Comparison of ENCODE assay signal across 19 mouse cellular contexts in the genomic region with DNA sequence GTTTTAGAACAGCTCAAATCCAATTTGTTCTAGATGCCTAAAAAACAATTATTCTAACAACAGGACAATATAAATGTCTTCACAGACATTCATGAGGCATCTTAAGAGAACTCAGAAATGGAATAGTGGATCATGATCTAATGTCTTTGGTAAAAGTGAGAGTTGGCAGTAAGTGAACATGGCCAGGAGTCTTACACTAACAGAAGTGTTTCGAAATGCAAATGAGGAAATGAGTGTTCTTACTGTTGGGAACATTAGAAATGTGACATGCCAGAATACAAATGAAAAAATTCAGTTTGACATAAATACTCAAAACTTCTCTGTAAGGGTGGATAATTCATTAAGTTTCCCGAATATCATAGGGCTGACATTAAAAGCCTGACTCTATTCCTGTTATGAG.
DNase-seq lines count a peak whose midpoint lies in the region; ATAC-seq and TF ChIP-seq lines count a peak whose summit lies in the region.
"Had no signal": no experiment of that assay in that cellular context is flagged by ENCODE, and none has a peak within 500 bp of the region (broad histone marks: within the 10 kb centered on the region; RNA-seq: fewer than 3 reads in every experiment).

No protein-coding gene starts in this region.

- H3K4me3 ChIP-seq in lung, embryonic 14.5 days (ENCODE audit: low read depth, low read length), result no peak overlapping the region
- H3K4me3 ChIP-seq in midbrain, embryonic 11.5 days (ENCODE audit: low read depth, low read length), result no peak overlapping the region
- no peak overlapping the region for H3K4me3 ChIP-seq in midbrain, embryonic 15.5 days
- H3K4me3 ChIP-seq: embryonic facial prominence, embryonic 10.5 days; embryonic facial prominence, embryonic 12.5 days; forebrain, embryonic 13.5 days; forebrain, embryonic 15.5 days had no signal

- ATAC-seq in lung, embryonic 14.5 days (ENCODE audit: insufficient read depth), result no peak
- ATAC-seq in midbrain, embryonic 11.5 days (ENCODE audit: low FRiP score), result no peak
- no peak for ATAC-seq in midbrain, embryonic 15.5 days (replicated peaks)
- peak; percentile 55 for ATAC-seq in megakaryocyte progenitor cell, adult 5-6 weeks (replicated peaks; ENCODE audit: poor library complexity)
- ATAC-seq: forebrain, embryonic 13.5 days; forebrain, embryonic 15.5 days; forebrain, postnatal 0 days had no signal

- H3K27ac ChIP-seq in lung, embryonic 14.5 days (ENCODE audit: low read depth), result no peak overlapping the region
- no peak overlapping the region for H3K27ac ChIP-seq in midbrain, embryonic 11.5 days (ENCODE audit: low read depth, low read length)
- no peak overlapping the region for H3K27ac ChIP-seq in midbrain, embryonic 15.5 days
- H3K27ac ChIP-seq: embryonic facial prominence, embryonic 10.5 days; embryonic facial prominence, embryonic 12.5 days; forebrain, embryonic 13.5 days; forebrain, embryonic 15.5 days had no signal

- H3K4me1 ChIP-seq in lung, embryonic 14.5 days (ENCODE audit: insufficient read depth), result no peaks in the 10 kb centered on the region
- no peaks in the 10 kb centered on the region for H3K4me1 ChIP-seq in midbrain, embryonic 11.5 days (ENCODE audit: control insufficient read depth, insufficient read depth, low read length)
- no peaks in the 10 kb centered on the region for H3K4me1 ChIP-seq in midbrain, embryonic 15.5 days
- H3K4me1 ChIP-seq: embryonic facial prominence, embryonic 10.5 days; embryonic facial prominence, embryonic 12.5 days; forebrain, embryonic 13.5 days; forebrain, embryonic 15.5 days had no signal

- no peaks in the 10 kb centered on the region for H3K27me3 ChIP-seq in lung, embryonic 14.5 days (ENCODE audit: insufficient read depth, low read length)
- no peaks in the 10 kb centered on the region for H3K27me3 ChIP-seq in midbrain, embryonic 11.5 days (ENCODE audit: control insufficient read depth, insufficient read depth, low read length)
- no peaks in the 10 kb centered on the region for H3K27me3 ChIP-seq in midbrain, embryonic 15.5 days (replicated peaks)
- H3K27me3 ChIP-seq: embryonic facial prominence, embryonic 12.5 days; forebrain, embryonic 13.5 days; forebrain, embryonic 15.5 days had no signal

- DNase-seq in lung, embryonic 14.5 days, result peak; percentile 12
- no peak for DNase-seq in lung, postnatal 25 days (ENCODE audit: low spot score)
- peak; percentile 79 for DNase-seq in midbrain, embryonic 11.5 days (ENCODE audit: low spot score, missing footprints)
- no peak for DNase-seq in retina, embryonic 14.5 days (ENCODE audit: low spot score)
- DNase-seq: adrenal gland, adult 8-10 months; adrenal gland, postnatal 14 days; adrenal gland, postnatal 36 days; cerebellum, adult 11-12 months; cerebellum, adult 2 months; cerebellum, adult 9-10 months; cerebellum, postnatal 10 days; cerebellum, postnatal 25 days; forebrain, postnatal 0 days had no signal

- 77% methylated on average over 2 of the region's 2 CpGs for WGBS in lung, embryonic 14.5 days
- WGBS in midbrain, embryonic 11.5 days, result 93% methylated on average over 2 of the region's 2 CpGs
- WGBS in midbrain, embryonic 15.5 days, result 94% methylated on average over 2 of the region's 2 CpGs

- H3K4me2 ChIP-seq in lung, embryonic 14.5 days, result no peak overlapping the region
- H3K4me2 ChIP-seq in midbrain, embryonic 11.5 days, result no peak overlapping the region
- no peak overlapping the region for H3K4me2 ChIP-seq in midbrain, embryonic 15.5 days
- H3K4me2 ChIP-seq: embryonic facial prominence, embryonic 12.5 days; forebrain, embryonic 13.5 days; forebrain, embryonic 15.5 days had no signal

- H3K9ac ChIP-seq in lung, embryonic 14.5 days, result no peak overlapping the region
- no peak overlapping the region for H3K9ac ChIP-seq in midbrain, embryonic 11.5 days (ENCODE audit: low read length)
- H3K9ac ChIP-seq in midbrain, embryonic 15.5 days, result no peak overlapping the region
- H3K9ac ChIP-seq: embryonic facial prominence, embryonic 12.5 days; forebrain, embryonic 13.5 days; forebrain, embryonic 15.5 days; forebrain, postnatal 0 days had no signal

- no peaks in the 10 kb centered on the region for H3K9me3 ChIP-seq in lung, embryonic 14.5 days (ENCODE audit: low read depth, low read length)
- H3K9me3 ChIP-seq in midbrain, embryonic 11.5 days (ENCODE audit: control insufficient read depth, low read length), result no peaks in the 10 kb centered on the region
- H3K9me3 ChIP-seq in midbrain, embryonic 15.5 days, result no peaks in the 10 kb centered on the region
- H3K9me3 ChIP-seq: embryonic facial prominence, embryonic 10.5 days; embryonic facial prominence, embryonic 12.5 days; forebrain, embryonic 13.5 days; forebrain, embryonic 15.5 days had no signal

- TF ChIP-seq CTCF in lung, embryonic 14.5 days (IDR thresholded peaks at IDR 0.05; ENCODE audit: low read depth), result no peak

- no peaks in the 10 kb centered on the region for H3K36me3 ChIP-seq in lung, embryonic 14.5 days (ENCODE audit: insufficient read depth)
- no peaks in the 10 kb centered on the region for H3K36me3 ChIP-seq in midbrain, embryonic 11.5 days (ENCODE audit: control insufficient read depth, insufficient read depth, low read length)
- no peaks in the 10 kb centered on the region for H3K36me3 ChIP-seq in midbrain, embryonic 15.5 days (replicated peaks)
- H3K36me3 ChIP-seq: embryonic facial prominence, embryonic 10.5 days; embryonic facial prominence, embryonic 12.5 days; forebrain, embryonic 15.5 days had no signal

Comparison
In these comparisons a context has a peak if more than half of its experiments do, and no peak if none do; other contexts are left out.
1. DNase-seq: peak in lung, embryonic 14.5 days (single experiment) and midbrain, embryonic 11.5 days (single experiment); none in lung, postnatal 25 days (single experiment) and retina, embryonic 14.5 days (single experiment).